Mouse (Mus musculus): ENCODE data around the gene T. TPM values are rescaled to one million over a fixed set of nuclear protein-coding genes. Genes with fewer than 3 reads are reported as not detected.
A peak's percentile ranks its signal among the peaks of the same experiment; 100 is the strongest.

The T gene
- polyA plus RNA-seq, 1 experiment from 2014 or later: 0.17 TPM

DNA sequence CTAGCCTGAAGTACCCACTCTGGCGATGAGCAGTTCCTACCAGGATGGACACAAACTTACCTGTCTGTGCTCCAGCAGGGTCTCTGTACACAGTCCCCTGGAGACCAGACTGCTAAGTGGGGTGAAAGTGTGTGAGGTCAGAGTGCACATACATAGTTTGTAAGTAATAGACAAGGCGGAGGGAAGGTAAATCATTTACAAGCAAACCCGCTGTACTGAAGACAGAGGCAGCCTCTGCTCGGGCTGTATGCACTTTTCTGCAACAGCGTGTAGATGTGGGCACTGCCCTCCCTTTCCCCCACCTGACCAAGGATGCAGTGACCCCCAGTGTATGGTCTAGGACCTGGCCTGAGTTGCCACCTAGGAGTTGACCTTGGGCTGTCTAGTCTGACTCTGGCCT is 20.6 kb upstream of the T start:
- no peaks in the 10 kb centered on the region for H3K36me3 ChIP-seq (ENCODE audit: insufficient read depth, low read length)
- no peak for DNase-seq (ENCODE audit: low spot score)
- 45% methylated on average over 5 of the region's 5 CpGs for WGBS
- no peaks in the 10 kb centered on the region for H3K9me3 ChIP-seq (replicated peaks; ENCODE audit: low read length)
- H3K27ac ChIP-seq: no peak overlapping the region
- TF ChIP-seq CTCF (IDR thresholded peaks at IDR 0.05; ENCODE audit: low read depth): no peak
- no peak overlapping the region for H3K4me3 ChIP-seq (replicated peaks; ENCODE audit: low read depth, low read length)
- no peaks in the 10 kb centered on the region for H3K27me3 ChIP-seq (ENCODE audit: insufficient read depth, low read length)
- ATAC-seq (replicated peaks; ENCODE audit: low FRiP score, low read depth): peak; percentile 63
- no peak overlapping the region for H3K9ac ChIP-seq (ENCODE audit: low read depth, low read length)
- H3K4me2 ChIP-seq (ENCODE audit: low read length): no peak overlapping the region
- H3K4me1 ChIP-seq (replicated peaks; ENCODE audit: insufficient read depth, low read length): 0 out of 2 replicates have a peak, but pooled peaks cover 4% of the 10 kb centered on the region

DNA sequence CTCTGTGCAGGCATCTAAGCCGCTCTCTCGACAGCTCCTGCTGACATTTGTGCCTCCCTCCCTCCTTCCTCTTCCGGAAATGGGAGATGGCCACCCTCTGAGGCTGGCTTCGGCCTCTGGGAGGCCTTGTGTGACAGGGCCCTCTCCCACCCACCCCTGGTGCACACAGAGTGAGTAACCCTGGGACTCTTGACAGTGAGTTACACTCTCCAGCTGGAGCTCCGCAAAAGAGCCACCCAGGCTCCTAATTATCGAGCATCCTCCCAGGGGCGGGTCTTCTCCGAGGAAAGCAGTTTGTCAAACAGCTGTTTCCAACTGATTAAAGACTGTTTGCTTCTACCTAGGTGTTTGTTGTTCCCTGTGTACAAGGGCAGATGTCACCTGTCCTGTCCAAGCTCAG is 18.7 kb upstream of the T start:
- TF ChIP-seq CTCF (IDR thresholded peaks at IDR 0.05; ENCODE audit: low read depth): no peak
- no peaks in the 10 kb centered on the region for H3K36me3 ChIP-seq (ENCODE audit: insufficient read depth, low read length)
- no peaks in the 10 kb centered on the region for H3K27me3 ChIP-seq (ENCODE audit: insufficient read depth, low read length)
- no peaks in the 10 kb centered on the region for H3K9me3 ChIP-seq (replicated peaks; ENCODE audit: low read length)
- no peak overlapping the region for H3K4me2 ChIP-seq (ENCODE audit: low read length)
- no peak overlapping the region for H3K4me3 ChIP-seq (replicated peaks; ENCODE audit: low read depth, low read length)
- DNase-seq (ENCODE audit: low spot score): peak; percentile 61
- H3K27ac ChIP-seq: no peak overlapping the region
- no peak; the same call in 1 of the 2 replicates for ATAC-seq (replicated peaks; ENCODE audit: low FRiP score, low read depth)
- no peaks in the 10 kb centered on the region for H3K4me1 ChIP-seq (replicated peaks; ENCODE audit: insufficient read depth, low read length)
- no peak overlapping the region for H3K9ac ChIP-seq (ENCODE audit: low read depth, low read length)
- 12% methylated on average over 8 of the region's 8 CpGs for WGBS

GRCm38 (mm10) chr17:8416865-8417264 is 17.4 kb upstream of the T start:
- no peak overlapping the region for H3K27ac ChIP-seq
- no peak for ATAC-seq (replicated peaks; ENCODE audit: low FRiP score, low read depth)
- H3K4me3 ChIP-seq (replicated peaks; ENCODE audit: low read depth, low read length): no peak overlapping the region
- no peak for TF ChIP-seq CTCF (IDR thresholded peaks at IDR 0.05; ENCODE audit: low read depth)
- H3K9ac ChIP-seq (ENCODE audit: low read depth, low read length): no peak overlapping the region
- no peaks in the 10 kb centered on the region for H3K36me3 ChIP-seq (ENCODE audit: insufficient read depth, low read length)
- DNase-seq (ENCODE audit: low spot score): no peak
- WGBS: 59% methylated on average over 8 of the region's 8 CpGs
- no peaks in the 10 kb centered on the region for H3K4me1 ChIP-seq (replicated peaks; ENCODE audit: insufficient read depth, low read length)
- H3K4me2 ChIP-seq (ENCODE audit: low read length): no peak overlapping the region
- no peaks in the 10 kb centered on the region for H3K27me3 ChIP-seq (ENCODE audit: insufficient read depth, low read length)
- H3K9me3 ChIP-seq (replicated peaks; ENCODE audit: low read length): no peaks in the 10 kb centered on the region

DNA sequence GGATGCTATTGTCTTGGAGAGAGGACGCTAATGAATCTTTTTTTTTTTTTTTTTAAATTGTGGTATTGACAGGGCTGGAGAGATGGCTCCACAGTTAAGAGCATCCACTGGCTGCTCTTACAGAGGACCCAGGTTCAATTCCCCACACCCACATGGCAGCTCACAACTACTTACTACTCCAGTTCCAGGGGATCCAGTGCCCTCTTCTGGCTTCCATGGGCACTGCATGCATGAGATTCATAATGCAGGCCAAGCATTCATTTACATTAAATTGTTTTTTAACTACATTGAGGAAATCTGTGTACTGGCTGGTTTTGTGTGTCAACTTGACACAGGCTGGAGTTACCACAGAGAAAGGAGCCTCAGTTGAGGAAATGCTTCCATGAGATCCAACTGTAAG is 13.5 kb upstream of the T start:
- Histone ChIP-seq H3K4me1 (replicated peaks; ENCODE audit: insufficient read depth, low read length) (no peaks in the 10 kb centered on the region), H3K36me3 (ENCODE audit: insufficient read depth, low read length) (no peaks in the 10 kb centered on the region), H3K4me3 (replicated peaks; ENCODE audit: low read depth, low read length) (no peak overlapping the region), H3K4me2 (ENCODE audit: low read length) (no peak overlapping the region), H3K27me3 (ENCODE audit: insufficient read depth, low read length) (no peaks in the 10 kb centered on the region), H3K9me3 (replicated peaks; ENCODE audit: low read length) (no peaks in the 10 kb centered on the region), H3K9ac (ENCODE audit: low read depth, low read length) (no peak overlapping the region), H3K27ac (no peak overlapping the region)
- peak; percentile 47 for TF ChIP-seq CTCF (IDR thresholded peaks at IDR 0.05; ENCODE audit: low read depth)
- DNase-seq (ENCODE audit: low spot score) (no peak), ATAC-seq (replicated peaks; ENCODE audit: low FRiP score, low read depth) (no peak)
- 42% methylated on average over 1 of the region's 1 CpGs for WGBS

DNA sequence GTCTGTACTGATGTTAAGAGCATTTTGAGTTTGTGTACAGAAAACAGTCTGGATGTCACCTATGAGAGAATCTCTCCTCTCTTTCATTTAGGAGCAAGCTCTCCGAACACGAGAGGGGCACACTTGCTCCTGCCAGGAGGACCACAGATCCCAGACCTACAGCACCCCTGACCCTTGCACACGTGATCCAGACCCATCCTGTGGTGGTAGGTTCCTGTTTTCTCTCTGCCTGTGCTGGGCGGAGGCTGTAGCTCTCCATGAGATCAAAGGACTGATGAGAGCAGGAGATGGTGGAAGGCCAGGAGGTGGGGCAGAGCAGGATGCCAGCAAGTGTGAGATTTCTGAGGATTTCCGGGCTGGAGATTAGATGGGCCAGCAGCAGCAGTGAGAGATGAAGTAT is 12.7 kb upstream of the T start:
- Histone ChIP-seq H3K4me1 (replicated peaks; ENCODE audit: insufficient read depth, low read length) (no peaks in the 10 kb centered on the region), H3K4me3 (replicated peaks; ENCODE audit: low read depth, low read length) (no peak overlapping the region), H3K27me3 (ENCODE audit: insufficient read depth, low read length) (no peaks in the 10 kb centered on the region), H3K27ac (no peak overlapping the region), H3K4me2 (ENCODE audit: low read length) (no peak overlapping the region), H3K36me3 (ENCODE audit: insufficient read depth, low read length) (no peaks in the 10 kb centered on the region), H3K9me3 (replicated peaks; ENCODE audit: low read length) (no peaks in the 10 kb centered on the region), H3K9ac (ENCODE audit: low read depth, low read length) (no peak overlapping the region)
- DNase-seq (ENCODE audit: low spot score) (no peak), ATAC-seq (replicated peaks; ENCODE audit: low FRiP score, low read depth) (no peak)
- TF ChIP-seq CTCF (IDR thresholded peaks at IDR 0.05; ENCODE audit: low read depth): no peak
- WGBS: 30% methylated on average over 5 of the region's 5 CpGs

DNA sequence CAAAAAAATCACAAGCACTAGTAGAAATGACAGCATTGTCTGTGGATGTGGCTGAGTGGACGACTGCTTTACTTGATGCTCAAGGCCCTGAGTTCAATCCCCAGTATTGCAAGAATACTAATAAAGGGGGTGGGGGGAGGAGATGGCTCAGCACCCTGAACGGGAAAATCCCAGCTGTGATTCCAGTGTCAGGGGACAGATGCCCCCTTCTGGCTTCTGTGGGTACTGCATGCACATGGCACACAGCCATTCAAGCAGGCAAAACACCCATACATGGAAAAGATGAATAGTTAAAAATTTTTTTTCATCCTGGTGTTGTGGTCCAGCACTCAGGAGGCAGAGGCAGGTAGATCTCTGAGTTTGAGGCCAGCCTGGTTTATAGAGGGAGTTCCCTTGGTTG is 10.9 kb upstream of the T start:
- H3K9me3 ChIP-seq (replicated peaks; ENCODE audit: low read length): no peaks in the 10 kb centered on the region
- no peak overlapping the region for H3K9ac ChIP-seq (ENCODE audit: low read depth, low read length)
- WGBS: 65% methylated on average over 2 of the region's 2 CpGs
- H3K4me1 ChIP-seq (replicated peaks; ENCODE audit: insufficient read depth, low read length): no peaks in the 10 kb centered on the region
- 0 out of 2 replicates have a peak, but pooled peaks cover 3% of the 10 kb centered on the region for H3K27me3 ChIP-seq (ENCODE audit: insufficient read depth, low read length)
- DNase-seq (ENCODE audit: low spot score) (no peak), ATAC-seq (replicated peaks; ENCODE audit: low FRiP score, low read depth) (no peak)
- H3K4me3 ChIP-seq (replicated peaks; ENCODE audit: low read depth, low read length): no peak overlapping the region
- TF ChIP-seq CTCF (IDR thresholded peaks at IDR 0.05; ENCODE audit: low read depth): peak; percentile 64
- H3K4me2 ChIP-seq (ENCODE audit: low read length): no peak overlapping the region
- no peak overlapping the region for H3K27ac ChIP-seq
- H3K36me3 ChIP-seq (ENCODE audit: insufficient read depth, low read length): no peaks in the 10 kb centered on the region

DNA sequence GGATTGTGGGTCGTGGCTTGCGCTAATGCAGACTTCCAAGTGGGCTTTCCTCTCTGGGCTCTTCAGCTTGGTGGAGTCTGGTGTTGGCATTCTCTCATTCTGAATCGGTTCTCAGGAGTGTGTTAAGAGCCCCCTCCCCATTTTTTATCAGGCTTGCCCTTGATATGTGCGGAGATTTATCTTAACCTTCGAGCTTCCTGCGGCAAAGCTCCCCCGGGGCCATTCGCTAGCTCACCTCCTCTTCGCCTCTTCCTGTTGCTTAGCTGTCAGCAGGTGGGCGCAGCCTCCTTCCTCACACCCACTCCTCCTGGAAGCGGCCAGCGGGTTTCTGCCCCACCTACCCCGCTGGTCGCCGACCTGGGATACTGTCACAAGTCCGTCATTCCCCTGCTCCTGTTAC is 4.8 kb upstream of the T start:
- WGBS: 3% methylated on average over 16 of the region's 16 CpGs

More for the DNA sequence above, 4.8 kb upstream of the T start:
- no peak for TF ChIP-seq CTCF (IDR thresholded peaks at IDR 0.05; ENCODE audit: low read depth)
- no peaks in the 10 kb centered on the region for H3K36me3 ChIP-seq (ENCODE audit: insufficient read depth, low read length)
- H3K9ac ChIP-seq (ENCODE audit: low read depth, low read length): no peak overlapping the region
- H3K9me3 ChIP-seq (replicated peaks; ENCODE audit: low read length): no peaks in the 10 kb centered on the region
- H3K4me1 ChIP-seq (replicated peaks; ENCODE audit: insufficient read depth, low read length): peaks cover 12% of the 10 kb centered on the region; the same call in 1 of the 2 replicates
- ATAC-seq (replicated peaks; ENCODE audit: low FRiP score, low read depth) (no peak), DNase-seq (ENCODE audit: low spot score) (no peak)
- no peak overlapping the region for H3K4me2 ChIP-seq (ENCODE audit: low read length)
- no peak overlapping the region for H3K4me3 ChIP-seq (replicated peaks; ENCODE audit: low read depth, low read length)
- no peak overlapping the region for H3K27ac ChIP-seq
- H3K27me3 ChIP-seq (ENCODE audit: insufficient read depth, low read length): peaks cover 63% of the 10 kb centered on the region

Data from kidney, postnatal 0 days (tissue).